Mouse (Mus musculus) liver, embryonic 14.5 days (tissue): Measurements from ENCODE around the gene Mbd6. TPM values are rescaled to one million over a fixed set of nuclear protein-coding genes. Genes with fewer than 3 reads are reported as not detected.

Experiments used
- ATAC-seq: fragments of 200-750 bp; cut with Nextera tagmentation; 2 replicates; pipeline ENCODE4 v1.8.0; 2017; ENCODE audit warnings: moderate number of reproducible peaks, mild to moderate bottlenecking, moderate library complexity; ENCODE audit not compliant: insufficient read depth
- DNase-seq, 3 experiments: peaks; one replicate each; pipeline ENCODE4 v3.0.0-alpha.2; 2012 to 2013; ENCODE audit warnings: low read depth in 3 of 3, low spot score in 3 of 3
- H3K27ac ChIP-seq: fragments of 300-500 bp; sonication (generic); 2 replicates; pipeline ENCODE4 v1.5.1; 2014; ENCODE audit warnings: moderate library complexity, mild to moderate bottlenecking, control low read depth, inconsistent platforms
- H3K27me3 ChIP-seq: fragments of 300-500 bp; sonication (generic); 2 replicates; pipeline ENCODE4 v1.6.1; 2014; ENCODE audit warnings: mild to moderate bottlenecking, low read length, moderate library complexity; ENCODE audit not compliant: control insufficient read depth, insufficient read depth
- H3K36me3 ChIP-seq: fragments of 300-500 bp; sonication (generic); replicated peaks from 2 replicates; pipeline ENCODE4 v1.6.1; 2014; ENCODE audit warnings: low read depth; ENCODE audit not compliant: control insufficient read depth, insufficient read depth
- H3K4me1 ChIP-seq, 2 experiments: fragments of 200-500 bp in 1 of 2; fragments of 300-500 bp in 1 of 2; sonication (generic) in 1 of 2; replicated peaks; 2 replicates each; pipeline ENCODE4 v1.6.1; 2012 to 2014; ENCODE audit warnings: antibody characterized with exemption in 1 of 2, inconsistent platforms in 1 of 2, low read length in 1 of 2; ENCODE audit not compliant: control insufficient read depth in 2 of 2, insufficient read depth in 2 of 2
- H3K4me2 ChIP-seq: fragments of 300-500 bp; sonication (generic); 2 replicates; pipeline ENCODE4 v1.6.1; 2014; ENCODE audit warnings: low read depth, mild to moderate bottlenecking, control low read depth, moderate library complexity
- H3K4me3 ChIP-seq, 2 experiments: fragments of 200-500 bp in 1 of 2; fragments of 300-500 bp in 1 of 2; sonication (generic) in 1 of 2; 2 replicates each; pipeline ENCODE4 v1.5.1; 2012 to 2014; ENCODE audit warnings: low read depth in 2 of 2, low read length in 2 of 2, mild to moderate bottlenecking in 2 of 2, control low read depth in 1 of 2, inconsistent platforms in 1 of 2, moderate library complexity in 1 of 2; ENCODE audit not compliant: insufficient read depth in 1 of 2
- H3K9ac ChIP-seq: fragments of 300-500 bp; sonication (generic); replicated peaks from 2 replicates; pipeline ENCODE4 v1.6.1; 2014; ENCODE audit warnings: mild to moderate bottlenecking, control low read depth, moderate library complexity
- H3K9me3 ChIP-seq: fragments of 300-500 bp; sonication (generic); 2 replicates; pipeline ENCODE4 v1.6.1; 2016; ENCODE audit warnings: low read length, mixed read lengths; ENCODE audit not compliant: control insufficient read depth
- CTCF ChIP-seq: IDR thresholded peaks from 2 replicates; pipeline ENCODE4 v1.5.1; 2016; ENCODE audit warnings: antibody characterized with exemption, low read depth, control low read depth
- EP300 ChIP-seq: IDR thresholded peaks from 2 replicates; pipeline ENCODE4 v1.6.1; 2016; ENCODE audit warnings: antibody characterized with exemption, low read depth
- WGBS: fragments of 180-500 bp; shearing (Covaris S2); extraction: QIAGEN DNeasy Blood & Tissue Kit; methylation state at CpG from one replicate; pipeline ENCODE4 v1.1.7; 2014; ENCODE audit not compliant: insufficient replicate concordance; 5-methylcytosine and 5-hydroxymethylcytosine counted together
- polyA plus RNA-seq, 2 experiments: library from polyadenylated mRNA; depleted of rRNA in 1 of 2; stranded (reverse) in 1 of 2; unstranded in 1 of 2; fragments of >200 nt; fragmentation: Nextera tagmentation in 1 of 2; extraction: Ambion mirVana in 1 of 2; gene quantifications; 2 replicates each; pipeline versions ENCODE4 v1.2.1 to v1.2.3; 2012 to 2014

Gene Mbd6
- polyA plus RNA-seq, 2 experiments, result 5.6 to 11.0 TPM

GRCm38 (mm10) chr10:127300361-127300760, 11.5 kb upstream of the Mbd6 start:
- no peaks in the 10 kb centered on the region for H3K9me3 ChIP-seq
- no peak for TF ChIP-seq CTCF
- no peak for TF ChIP-seq EP300
- no peaks in the 10 kb centered on the region for H3K27me3 ChIP-seq
- no peak for DNase-seq
- WGBS, result 87% methylated on average over 6 of the region's 6 CpGs
- H3K4me1 ChIP-seq, result no peaks in the 10 kb centered on the region
- ATAC-seq, result no peak
- H3K9ac ChIP-seq, result no peak overlapping the region
- no peak overlapping the region for H3K4me2 ChIP-seq
- no peak overlapping the region for H3K27ac ChIP-seq
- no peak overlapping the region for H3K4me3 ChIP-seq
- H3K36me3 ChIP-seq, result peaks cover 93% of the 10 kb centered on the region

- Histone ChIP-seq H3K4me2 (no peak overlapping the region), H3K4me1 (peaks cover 10 to 17% of the 10 kb centered on the region in 2 experiments), H3K9me3 (no peaks in the 10 kb centered on the region), H3K27me3 (no peaks in the 10 kb centered on the region), H3K9ac (no peak overlapping the region), H3K4me3 (no peak overlapping the region), H3K36me3 (peaks cover 93% of the 10 kb centered on the region), H3K27ac (no peak overlapping the region)
- WGBS, result 78% methylated on average over 16 of the region's 16 CpGs
- DNase-seq (no peak), ATAC-seq (no peak)
- no peak for TF ChIP-seq CTCF
Measured at GRCm38 (mm10) chr10:127297015-127297871, 8.4 kb upstream of the Mbd6 start.

GRCm38 (mm10) chr10:127295986-127296794, 7.4 kb upstream of the Mbd6 start:
- Histone ChIP-seq H3K36me3 (peaks cover 84% of the 10 kb centered on the region), H3K9ac (no peak overlapping the region), H3K27me3 (no peaks in the 10 kb centered on the region), H3K4me2 (no peak overlapping the region), H3K4me3 (no peak overlapping the region), H3K4me1 (peaks cover 16 to 19% of the 10 kb centered on the region in 2 experiments), H3K27ac (no peak overlapping the region), H3K9me3 (no peaks in the 10 kb centered on the region)
- WGBS, result 84% methylated on average over 24 of the region's 24 CpGs
- ATAC-seq (no peak), DNase-seq (no peak)
- no peak for TF ChIP-seq CTCF
- TF ChIP-seq EP300, result no peak

- no peak for DNase-seq
- TF ChIP-seq EP300 (no peak), CTCF (no peak)
- no peaks in the 10 kb centered on the region for H3K27me3 ChIP-seq
- H3K27ac ChIP-seq, result no peak overlapping the region
- H3K9me3 ChIP-seq, result no peaks in the 10 kb centered on the region
- no peak overlapping the region for H3K4me2 ChIP-seq
- no peak overlapping the region for H3K9ac ChIP-seq
- H3K4me3 ChIP-seq, result no peak overlapping the region
- 85% methylated on average over 10 of the region's 10 CpGs for WGBS
- H3K36me3 ChIP-seq, result peaks cover 73% of the 10 kb centered on the region
- ATAC-seq, result no peak
- peaks cover 16 to 19% of the 10 kb centered on the region in 2 experiments for H3K4me1 ChIP-seq
Measured at GRCm38 (mm10) chr10:127294895-127295510, 6.2 kb upstream of the Mbd6 start.
